Mouse (Mus musculus) layer of hippocampus, postnatal 14 days (tissue): Measurements from ENCODE around the gene Tmem200a. TPM values are rescaled to one million over a fixed set of nuclear protein-coding genes. Genes with fewer than 3 reads are reported as not detected.
"Not testable (repeated sequence)": the region's sequence is repeated elsewhere in the genome, so short reads cannot be mapped to it uniquely, and the experiment has no call there.

ENCODE experiments used
- DNase-seq, 2 experiments: peaks; one replicate each; pipeline ENCODE4 v3.0.0; 2021 to 2022; ENCODE audit warnings: low spot score in 2 of 2, mixed read lengths in 1 of 2
- total RNA-seq, 2 experiments: library from RNA; stranded (reverse); gene quantifications; 2 replicates each; pipeline ENCODE4 v1.2.3; 2021

Gene Tmem200a
- total RNA-seq, 2 experiments from 2014 or later = 19.8 to 22.4 TPM

DNA sequence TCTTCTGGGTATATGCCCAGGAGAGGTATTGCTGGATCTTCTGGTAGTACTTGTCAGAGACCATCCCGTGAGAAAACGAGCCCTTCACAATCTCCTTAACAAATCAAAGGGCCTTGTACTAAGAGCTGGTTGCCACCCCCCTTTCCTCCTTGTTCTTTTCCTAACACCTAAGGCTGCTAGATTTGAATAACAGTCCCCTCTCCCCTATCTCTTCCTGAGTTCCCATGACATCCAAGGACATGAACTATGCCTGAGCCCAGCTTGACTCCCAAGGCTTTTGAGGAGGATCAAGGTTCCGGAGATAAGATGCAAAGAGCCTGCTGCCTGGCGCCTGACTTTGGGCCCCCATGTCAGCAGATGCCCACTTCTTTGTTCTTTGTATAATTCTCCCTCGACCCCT lies 184.7 kb downstream of the Tmem200a start:
- not testable (repeated sequence) for DNase-seq

DNA sequence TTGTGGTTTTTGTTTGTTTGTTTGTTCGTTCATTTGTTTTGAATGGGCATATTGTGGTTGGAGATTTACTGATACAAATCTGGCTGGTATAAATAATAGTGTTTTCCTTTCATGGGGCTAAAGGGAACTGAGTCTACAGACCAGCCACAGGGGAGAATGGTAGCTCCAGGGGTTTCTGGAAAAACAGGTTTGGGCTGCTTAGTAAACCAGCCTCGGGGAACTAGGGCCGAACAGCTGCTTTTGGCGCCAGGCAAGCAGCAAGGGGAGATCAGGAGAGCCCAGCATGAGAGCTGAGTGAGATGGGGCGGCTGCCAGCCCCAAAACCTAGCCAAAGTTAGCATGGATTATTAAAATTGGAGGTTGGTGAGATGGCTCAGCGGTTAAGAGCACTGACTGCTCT lies 191.6 kb downstream of the Tmem200a start:
- no peak for DNase-seq

DNA sequence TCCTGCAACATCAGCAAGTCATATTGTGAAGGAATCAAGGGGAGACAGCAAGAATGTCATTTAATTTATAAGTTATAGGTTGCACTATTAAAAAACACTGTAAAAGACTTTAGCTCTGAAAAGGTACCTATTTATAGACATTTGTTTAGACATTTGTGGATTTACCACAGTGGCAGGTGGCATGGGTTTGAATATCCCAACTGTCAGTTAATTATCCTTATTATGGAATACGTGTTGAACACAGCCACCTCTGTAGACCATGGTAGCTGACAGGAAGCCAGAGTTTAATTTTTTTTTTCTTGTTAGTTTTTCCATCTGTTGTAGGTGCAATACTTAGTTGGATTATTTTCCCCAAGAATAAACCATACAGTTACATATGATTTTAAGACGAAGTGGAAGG lies 194.3 kb downstream of the Tmem200a start:
- DNase-seq = no peak

DNA sequence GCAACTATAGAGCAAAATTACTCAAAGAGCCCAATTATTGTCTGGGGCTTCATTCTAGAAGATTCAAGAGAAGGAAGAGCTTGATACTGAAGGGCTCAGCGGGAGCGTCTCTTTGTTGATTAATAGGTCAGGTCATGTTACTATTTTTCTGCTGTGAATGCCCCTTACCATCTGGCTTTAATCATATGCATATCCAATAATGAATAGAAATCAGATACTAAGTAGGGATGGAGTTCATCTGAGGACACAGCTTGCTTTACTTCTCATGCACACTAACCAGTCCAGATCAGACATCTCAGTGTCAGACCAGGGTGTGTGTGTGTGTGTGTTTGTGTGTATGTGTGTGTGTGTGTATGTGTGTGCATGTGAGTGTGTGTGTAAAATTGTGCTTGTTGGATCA lies 201.1 kb downstream of the Tmem200a start:
- DNase-seq = no peak

DNA sequence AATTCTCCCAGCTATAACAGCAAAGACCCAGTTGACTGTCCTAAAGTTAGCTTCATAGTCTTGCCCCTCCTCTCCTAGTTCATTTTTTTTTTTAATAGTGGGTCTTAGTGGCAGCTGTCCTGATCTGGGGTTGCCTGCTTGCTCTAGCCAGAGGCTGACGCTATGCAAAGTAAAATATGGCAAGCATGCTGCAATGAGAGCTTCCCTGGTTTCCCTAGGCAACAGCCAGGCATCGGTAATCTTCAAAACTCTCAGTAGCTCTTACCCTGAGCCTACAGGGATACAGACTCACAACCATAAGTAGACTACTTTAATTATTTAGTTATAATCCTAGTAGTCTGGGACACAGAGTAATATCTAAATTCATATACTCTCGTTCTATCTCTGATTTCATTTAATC lies 202.0 kb downstream of the Tmem200a start:
- no peak for DNase-seq

DNA sequence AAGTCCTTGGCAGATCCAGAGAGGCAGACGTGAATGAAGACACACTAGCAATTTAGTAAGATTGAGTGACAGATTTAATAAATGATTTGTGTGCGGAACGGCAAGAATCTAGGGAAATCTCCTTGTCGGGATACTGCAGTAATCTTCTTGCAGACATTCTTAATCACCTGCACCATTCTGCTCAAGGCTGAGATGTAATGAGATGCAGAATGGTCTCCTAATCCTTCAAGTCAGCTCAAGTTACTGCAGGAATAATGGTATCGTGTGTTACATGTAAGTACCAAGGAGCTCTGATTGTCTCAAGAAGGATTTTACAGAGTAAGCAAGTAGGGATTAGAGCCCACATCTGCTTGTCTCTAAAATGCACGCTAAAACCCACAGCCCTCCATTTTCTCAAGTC lies 210.1 kb downstream of the Tmem200a start:
- no peak for DNase-seq

Other genes with a start within 250 kb of the Tmem200a start
- 1 to 10 TPM; 1.1 to 1.3 TPM for gene Gm9767, start 797 bp downstream of the Tmem200a start, total RNA-seq
- gene Samd3, start 150.7 kb upstream of the Tmem200a start, total RNA-seq = under 1 TPM; 0.23 to 0.33 TPM